Mouse (Mus musculus) ES-E14 (cell line): ENCODE results near the gene Tmem214.

Experiments
- ZC3H11A ChIP-seq: IDR thresholded peaks from 2 replicates; pipeline ENCODE4 v1.6.1; 2012; ENCODE audit warnings: low read depth, mild to moderate bottlenecking, inconsistent platforms, low read length, borderline replicate concordance
- ZNF384 ChIP-seq: IDR thresholded peaks from 2 replicates; pipeline ENCODE4 v1.6.1; 2012; ENCODE audit warnings: low read depth, low read length, inconsistent platforms

DNA sequence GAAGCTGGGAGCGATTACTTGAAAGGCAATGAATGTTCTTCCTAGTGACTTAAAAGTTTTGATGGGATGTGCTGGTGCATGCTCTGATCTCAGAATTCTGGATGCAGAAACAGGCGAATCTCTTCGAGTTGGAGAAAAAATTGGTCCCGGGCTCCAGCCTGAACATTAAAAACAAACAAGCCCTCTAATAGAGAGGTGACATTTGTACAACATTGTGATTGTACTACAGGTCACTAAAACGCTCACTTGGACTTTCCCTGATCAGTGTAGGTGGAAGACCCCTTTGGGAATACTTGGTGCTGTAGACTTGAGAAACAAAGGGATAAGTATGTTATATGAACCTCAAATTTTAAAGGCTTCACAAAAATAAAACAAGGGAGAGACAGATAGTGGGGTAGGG is 18.9 kb downstream of the Tmem214 start:
- no peak for TF ChIP-seq ZNF384
- TF ChIP-seq ZC3H11A = no peak
